Mouse (Mus musculus) spleen, postnatal 36 days (tissue): Measurements from ENCODE around the gene Tmc2.

Source experiments
- DNase-seq, 2 experiments: peaks; one replicate each; pipeline ENCODE4 v3.0.0; 2022; ENCODE audit warnings: low spot score in 2 of 2, mixed read lengths in 1 of 2

Tmc2 gene

GRCm38 (mm10) chr2:130296134-130296745, 101.2 kb downstream of the Tmc2 start:
- DNase-seq = no peak

- no peak for DNase-seq
These were observed 102.6 kb downstream of the Tmc2 start for GRCm38 (mm10) chr2:130297580-130297979.

- DNase-seq = no peak
These were observed 108.0 kb downstream of the Tmc2 start for GRCm38 (mm10) chr2:130303014-130303413.
